Mouse (Mus musculus) stomach, embryonic 16.5 days (tissue): ENCODE data around the gene L3mbtl3. TPM values are rescaled to one million over a fixed set of nuclear protein-coding genes. Genes with fewer than 3 reads are reported as not detected.

ENCODE experiments used
- ATAC-seq: fragments of 200-750 bp; cut with Nextera tagmentation; 2 replicates; pipeline ENCODE4 v1.8.0; 2017; ENCODE audit warnings: moderate number of reproducible peaks, moderate TSS enrichment; ENCODE audit not compliant: insufficient read depth, low FRiP score
- H3K27ac ChIP-seq: fragments of 300-500 bp; sonication (generic); 2 replicates; pipeline ENCODE4 v1.5.1; 2014; ENCODE audit warnings: low read length
- H3K27me3 ChIP-seq: fragments of 300-500 bp; sonication (generic); 2 replicates; pipeline ENCODE4 v1.6.1; 2014; ENCODE audit warnings: low read length, control low read depth, mixed read lengths; ENCODE audit not compliant: control insufficient read depth, insufficient read depth
- H3K36me3 ChIP-seq: fragments of 300-500 bp; sonication (generic); 2 replicates; pipeline ENCODE4 v1.6.1; 2014; ENCODE audit warnings: low read length; ENCODE audit not compliant: control insufficient read depth, insufficient read depth
- H3K4me1 ChIP-seq: fragments of 300-500 bp; sonication (generic); 2 replicates; pipeline ENCODE4 v1.6.1; 2014; ENCODE audit warnings: low read length, control low read depth, mixed read lengths; ENCODE audit not compliant: control insufficient read depth, insufficient read depth
- H3K4me2 ChIP-seq: fragments of 300-500 bp; sonication (generic); 2 replicates; pipeline ENCODE4 v1.6.1; 2014; ENCODE audit warnings: low read depth, low read length, mixed read lengths
- H3K4me3 ChIP-seq: fragments of 300-500 bp; sonication (generic); replicated peaks from 2 replicates; pipeline ENCODE4 v1.5.1; 2014; ENCODE audit warnings: mild to moderate bottlenecking, low read length
- H3K9ac ChIP-seq: fragments of 300-500 bp; sonication (generic); 2 replicates; pipeline ENCODE4 v1.6.1; 2014; ENCODE audit warnings: low read length
- H3K9me3 ChIP-seq: fragments of 300-500 bp; sonication (generic); replicated peaks from 2 replicates; pipeline ENCODE4 v1.6.1; 2016; ENCODE audit warnings: low read length, control low read depth; ENCODE audit not compliant: control insufficient read depth
- WGBS: fragments of 180-500 bp; shearing (Covaris S2); extraction: QIAGEN DNeasy Blood & Tissue Kit; methylation state at CpG from one replicate; pipeline ENCODE4 v1.1.7; 2014; 5-methylcytosine and 5-hydroxymethylcytosine counted together
- polyA plus RNA-seq: library from polyadenylated mRNA; unstranded; fragments of >200 nt; fragmentation: Nextera tagmentation; extraction: Ambion mirVana; gene quantifications from 2 replicates; pipeline ENCODE4 v1.2.1, GENCODE M21; 2015

Gene L3mbtl3
- polyA plus RNA-seq, 1 experiment from 2014 or later, result 11.3 TPM

- Histone ChIP-seq H3K36me3 (no peaks in the 10 kb centered on the region), H3K4me1 (peaks cover 7% of the 10 kb centered on the region), H3K9me3 (no peaks in the 10 kb centered on the region), H3K27me3 (no peaks in the 10 kb centered on the region), H3K9ac (peak overlapping the region; percentile 93), H3K4me2 (peak overlapping the region; percentile 89), H3K4me3 (peak overlapping the region; percentile 87), H3K27ac (peak overlapping the region; percentile 96)
- ATAC-seq, result peak; percentile 21; the same call in 1 of the 2 replicates
- under 1% methylated on average over 51 of the region's 51 CpGs for WGBS
Measured at GRCm38 (mm10) chr10:26372940-26373931, 2.5 kb downstream of the L3mbtl3 start.

- no peak overlapping the region for H3K27ac ChIP-seq
- WGBS, result 69% methylated on average over 7 of the region's 7 CpGs
- no peaks in the 10 kb centered on the region for H3K9me3 ChIP-seq
- H3K4me1 ChIP-seq, result peaks cover 3% of the 10 kb centered on the region
- no peak for ATAC-seq
- H3K36me3 ChIP-seq, result no peaks in the 10 kb centered on the region
- H3K27me3 ChIP-seq, result no peaks in the 10 kb centered on the region
- no peak overlapping the region for H3K4me2 ChIP-seq
- H3K9ac ChIP-seq, result no peak overlapping the region
- no peak overlapping the region for H3K4me3 ChIP-seq
Measured at GRCm38 (mm10) chr10:26371416-26371815, 4.4 kb downstream of the L3mbtl3 start.

GRCm38 (mm10) chr10:26364942-26365341, 10.8 kb downstream of the L3mbtl3 start:
- H3K36me3 ChIP-seq, result no peaks in the 10 kb centered on the region
- no peak overlapping the region for H3K27ac ChIP-seq
- WGBS, result 81% methylated on average over 2 of the region's 2 CpGs
- H3K4me3 ChIP-seq, result no peak overlapping the region
- no peak overlapping the region for H3K9ac ChIP-seq
- H3K9me3 ChIP-seq, result no peaks in the 10 kb centered on the region
- H3K27me3 ChIP-seq, result no peaks in the 10 kb centered on the region
- ATAC-seq, result no peak
- no peaks in the 10 kb centered on the region for H3K4me1 ChIP-seq
- H3K4me2 ChIP-seq, result no peak overlapping the region

GRCm38 (mm10) chr10:26364326-26364856, 11.4 kb downstream of the L3mbtl3 start:
- H3K9me3 ChIP-seq, result no peaks in the 10 kb centered on the region
- no peak overlapping the region for H3K9ac ChIP-seq
- no peaks in the 10 kb centered on the region for H3K27me3 ChIP-seq
- ATAC-seq, result no peak
- no peak overlapping the region for H3K27ac ChIP-seq
- H3K4me1 ChIP-seq, result no peaks in the 10 kb centered on the region; the same call in 1 of the 2 replicates
- 64% methylated on average over 8 of the region's 8 CpGs for WGBS
- H3K4me2 ChIP-seq, result no peak overlapping the region
- no peaks in the 10 kb centered on the region for H3K36me3 ChIP-seq
- H3K4me3 ChIP-seq, result no peak overlapping the region

GRCm38 (mm10) chr10:26363605-26364004, 12.2 kb downstream of the L3mbtl3 start:
- no peak overlapping the region for H3K4me3 ChIP-seq
- no peaks in the 10 kb centered on the region; the same call in 1 of the 2 replicates for H3K4me1 ChIP-seq
- ATAC-seq, result no peak
- no peaks in the 10 kb centered on the region for H3K27me3 ChIP-seq
- H3K9ac ChIP-seq, result no peak overlapping the region
- WGBS, result 59% methylated on average over 3 of the region's 3 CpGs
- no peak overlapping the region for H3K27ac ChIP-seq
- no peaks in the 10 kb centered on the region for H3K9me3 ChIP-seq
- no peak overlapping the region for H3K4me2 ChIP-seq
- H3K36me3 ChIP-seq, result no peaks in the 10 kb centered on the region

- Histone ChIP-seq H3K27me3 (no peaks in the 10 kb centered on the region), H3K36me3 (no peaks in the 10 kb centered on the region), H3K4me1 (no peaks in the 10 kb centered on the region; the same call in 1 of the 2 replicates), H3K27ac (no peak overlapping the region), H3K4me2 (no peak overlapping the region), H3K9ac (no peak overlapping the region), H3K9me3 (no peaks in the 10 kb centered on the region), H3K4me3 (no peak overlapping the region)
- no peak for ATAC-seq
- 77% methylated on average over 6 of the region's 6 CpGs for WGBS
Measured at GRCm38 (mm10) chr10:26358798-26359197, 17.0 kb downstream of the L3mbtl3 start.

GRCm38 (mm10) chr10:26358231-26358630, 17.5 kb downstream of the L3mbtl3 start:
- H3K4me2 ChIP-seq, result no peak overlapping the region
- no peak for ATAC-seq
- no peak overlapping the region for H3K27ac ChIP-seq
- no peaks in the 10 kb centered on the region for H3K27me3 ChIP-seq
- no peak overlapping the region for H3K4me3 ChIP-seq
- H3K4me1 ChIP-seq, result no peaks in the 10 kb centered on the region; the same call in 1 of the 2 replicates
- no peaks in the 10 kb centered on the region for H3K36me3 ChIP-seq
- H3K9me3 ChIP-seq, result no peaks in the 10 kb centered on the region
- no peak overlapping the region for H3K9ac ChIP-seq
- 83% methylated on average over 5 of the region's 5 CpGs for WGBS

GRCm38 (mm10) chr10:26353781-26354180, 22.0 kb downstream of the L3mbtl3 start:
- H3K9me3 ChIP-seq, result no peaks in the 10 kb centered on the region
- ATAC-seq, result no peak
- 68% methylated on average over 4 of the region's 4 CpGs for WGBS

GRCm38 (mm10) chr10:26351129-26351738, 24.5 kb downstream of the L3mbtl3 start:
- WGBS, result 84% methylated on average over 7 of the region's 7 CpGs
- Histone ChIP-seq H3K4me2 (no peak overlapping the region), H3K36me3 (no peaks in the 10 kb centered on the region), H3K9ac (no peak overlapping the region), H3K27me3 (no peaks in the 10 kb centered on the region), H3K9me3 (no peaks in the 10 kb centered on the region), H3K27ac (no peak overlapping the region), H3K4me1 (no peaks in the 10 kb centered on the region), H3K4me3 (no peak overlapping the region)
- no peak for ATAC-seq

More at GRCm38 (mm10) chr10:26353781-26354180, 22.0 kb downstream of the L3mbtl3 start:
- Histone ChIP-seq H3K36me3 (no peaks in the 10 kb centered on the region), H3K27me3 (no peaks in the 10 kb centered on the region), H3K4me3 (no peak overlapping the region), H3K9ac (no peak overlapping the region), H3K4me1 (no peaks in the 10 kb centered on the region), H3K27ac (no peak overlapping the region), H3K4me2 (no peak overlapping the region)
